Mouse (Mus musculus) midbrain, embryonic 14.5 days (tissue): ENCODE measurements around the gene Rrad. TPM values are rescaled to one million over a fixed set of nuclear protein-coding genes. Genes with fewer than 3 reads are reported as not detected.
"Not testable (repeated sequence)": the region's sequence is repeated elsewhere in the genome, so short reads cannot be mapped to it uniquely, and the experiment has no call there.

ENCODE experiments used
- ATAC-seq: fragments of 200-750 bp; cut with Nextera tagmentation; 2 replicates; pipeline ENCODE4 v1.8.0; 2017; ENCODE audit warnings: moderate number of reproducible peaks, moderate library complexity; ENCODE audit not compliant: low FRiP score, low TSS enrichment
- DNase-seq: peaks from one replicate; pipeline ENCODE4 v3.0.0-alpha.2; 2015
- H3K27ac ChIP-seq: fragments of 300-500 bp; sonication (generic); replicated peaks from 2 replicates; pipeline ENCODE4 v1.5.1; 2014; ENCODE audit warnings: mild to moderate bottlenecking, low read depth, low read length, moderate library complexity
- H3K27me3 ChIP-seq: fragments of 300-500 bp; sonication (generic); 2 replicates; pipeline ENCODE4 v1.6.1; 2014; ENCODE audit warnings: low read length, control low read depth, mixed read lengths; ENCODE audit not compliant: control insufficient read depth, insufficient read depth
- H3K36me3 ChIP-seq: fragments of 300-500 bp; sonication (generic); 2 replicates; pipeline ENCODE4 v1.6.1; 2014; ENCODE audit warnings: low read length, control low read depth; ENCODE audit not compliant: control insufficient read depth, insufficient read depth
- H3K4me1 ChIP-seq: fragments of 300-500 bp; sonication (generic); 2 replicates; pipeline ENCODE4 v1.6.1; 2014; ENCODE audit warnings: mild to moderate bottlenecking, antibody characterized with exemption, low read length, control low read depth; ENCODE audit not compliant: control insufficient read depth, insufficient read depth
- H3K4me2 ChIP-seq: fragments of 300-500 bp; sonication (generic); 2 replicates; pipeline ENCODE4 v1.6.1; 2014; ENCODE audit warnings: mild to moderate bottlenecking, low read length, moderate library complexity
- H3K4me3 ChIP-seq: fragments of 300-500 bp; sonication (generic); replicated peaks from 2 replicates; pipeline ENCODE4 v1.5.1; 2014; ENCODE audit warnings: low read depth, low read length
- H3K9ac ChIP-seq: fragments of 300-500 bp; sonication (generic); replicated peaks from 2 replicates; pipeline ENCODE4 v1.6.1; 2014; ENCODE audit warnings: mild to moderate bottlenecking, low read length, moderate library complexity
- H3K9me3 ChIP-seq: fragments of 300-500 bp; sonication (generic); 2 replicates; pipeline ENCODE4 v1.6.1; 2016; ENCODE audit warnings: low read length, control low read depth, mixed read lengths; ENCODE audit not compliant: control insufficient read depth
- WGBS: fragments of 180-500 bp; shearing (Covaris S2); extraction: QIAGEN DNeasy Blood & Tissue Kit; methylation state at CpG from one replicate; pipeline ENCODE4 v1.1.7; 2014; 5-methylcytosine and 5-hydroxymethylcytosine counted together
- polyA plus RNA-seq: library from polyadenylated mRNA; unstranded; fragments of >200 nt; fragmentation: Nextera tagmentation; extraction: Ambion mirVana; gene quantifications from 2 replicates; pipeline ENCODE4 v1.2.1, GENCODE M21; 2014

Gene Rrad
- 2.5 and 3.6 TPM in 2 replicates for polyA plus RNA-seq

GRCm38 (mm10) chr8:104630981-104631663 lies at the start of gene Rrad:
Rrad (minus strand) TSS chr8:104631327.
- peak; percentile 51; the same call in 1 of the 2 replicates for ATAC-seq

GRCm38 (mm10) chr8:104655614-104656013 lies 24.5 kb upstream of the Rrad start:
- no peak overlapping the region for H3K4me3 ChIP-seq
- no peaks in the 10 kb centered on the region for H3K4me1 ChIP-seq
- H3K36me3 ChIP-seq, result no peaks in the 10 kb centered on the region
- no peak overlapping the region for H3K4me2 ChIP-seq
- H3K27me3 ChIP-seq, result no peaks in the 10 kb centered on the region
- no peaks in the 10 kb centered on the region for H3K9me3 ChIP-seq
- no peak overlapping the region for H3K9ac ChIP-seq
- WGBS, result 77% methylated on average over 4 of the region's 4 CpGs
- H3K27ac ChIP-seq, result no peak overlapping the region
- DNase-seq, result no peak
- no peak for ATAC-seq

More at GRCm38 (mm10) chr8:104630981-104631663, at the start of gene Rrad:
- DNase-seq, result peak; percentile 53
- Histone ChIP-seq H3K36me3 (peaks cover 11% of the 10 kb centered on the region), H3K9me3 (no peaks in the 10 kb centered on the region), H3K4me3 (peak within 1 kb of the TSS; percentile 31), H3K27ac (no peak within 1 kb of the TSS), H3K4me1 (peaks cover 10% of the 10 kb centered on the region), H3K9ac (peak within 1 kb of the TSS; percentile 34; the same call in 1 of the 2 replicates), H3K27me3 (peaks cover 13% of the 10 kb centered on the region), H3K4me2 (peak within 1 kb of the TSS; percentile 57)
- 1% methylated on average over 28 of the region's 28 CpGs for WGBS

- 2% methylated on average over 3 of the region's 3 CpGs for WGBS
- H3K27ac ChIP-seq, result no peak overlapping the region
- H3K27me3 ChIP-seq, result no peaks in the 10 kb centered on the region
- no peak overlapping the region for H3K4me3 ChIP-seq
- H3K9ac ChIP-seq, result no peak overlapping the region
- H3K4me2 ChIP-seq, result no peak overlapping the region
- H3K36me3 ChIP-seq, result no peaks in the 10 kb centered on the region
- peak; percentile 96 for DNase-seq
- H3K9me3 ChIP-seq, result no peaks in the 10 kb centered on the region
- peak; percentile 76 for ATAC-seq
- no peaks in the 10 kb centered on the region for H3K4me1 ChIP-seq
These were observed 23.9 kb upstream of the Rrad start for GRCm38 (mm10) chr8:104654984-104655383.

- H3K4me3 ChIP-seq, ATAC-seq, H3K4me2 ChIP-seq, H3K9me3 ChIP-seq, H3K36me3 ChIP-seq, DNase-seq, H3K9ac ChIP-seq, H3K27ac ChIP-seq, H3K27me3 ChIP-seq: not testable (repeated sequence)
- H3K4me1 ChIP-seq, result peaks cover 18% of the 10 kb centered on the region
- WGBS, result 75% methylated on average over 3 of the region's 3 CpGs
These were observed 13.1 kb upstream of the Rrad start for GRCm38 (mm10) chr8:104644187-104644586.

- ATAC-seq (peak; percentile 25), DNase-seq (no peak)
- no peaks in the 10 kb centered on the region for H3K9me3 ChIP-seq
- peaks cover 18% of the 10 kb centered on the region for H3K4me1 ChIP-seq
- peak overlapping the region; percentile 75 for H3K9ac ChIP-seq
- peaks cover 16% of the 10 kb centered on the region for H3K36me3 ChIP-seq
- H3K27ac ChIP-seq, result peak overlapping the region; percentile 80
- H3K4me2 ChIP-seq, result peak overlapping the region; percentile 89
- no peaks in the 10 kb centered on the region for H3K27me3 ChIP-seq
- H3K4me3 ChIP-seq, result peak overlapping the region; percentile 86
- 74% methylated on average over 6 of the region's 6 CpGs for whole genome bisulfite sequencing
These were observed 11.2 kb upstream of the Rrad start for GRCm38 (mm10) chr8:104642324-104642654.

GRCm38 (mm10) chr8:104641426-104642323 lies 10.5 kb upstream of the Rrad start, which contains the start of gene Ciao2b:
Ciao2b (minus strand) TSS chr8:104641965.
- WGBS, result under 1% methylated on average over 66 of the region's 66 CpGs

GRCm38 (mm10) chr8:104640831-104641370 lies 9.8 kb upstream of the Rrad start:
- Histone ChIP-seq H3K36me3 (peaks cover 16% of the 10 kb centered on the region), H3K4me2 (peak overlapping the region; percentile 89), H3K27ac (no peak overlapping the region), H3K9ac (peak overlapping the region; percentile 75), H3K27me3 (no peaks in the 10 kb centered on the region), H3K4me3 (peak overlapping the region; percentile 86), H3K4me1 (peaks cover 18% of the 10 kb centered on the region), H3K9me3 (no peaks in the 10 kb centered on the region)
- DNase-seq (no peak), ATAC-seq (no peak)
- WGBS, result 12% methylated on average over 25 of the region's 25 CpGs

More at GRCm38 (mm10) chr8:104641426-104642323, 10.5 kb upstream of the Rrad start, which contains the start of gene Ciao2b:
- ATAC-seq (peak; percentile 94), DNase-seq (peak; percentile 95)
- peak within 1 kb of the TSS; percentile 89 for H3K4me2 ChIP-seq
- peaks cover 18% of the 10 kb centered on the region for H3K4me1 ChIP-seq
- no peaks in the 10 kb centered on the region for H3K27me3 ChIP-seq
- H3K4me3 ChIP-seq, result peak within 1 kb of the TSS; percentile 86
- peak within 1 kb of the TSS; percentile 75 for H3K9ac ChIP-seq
- H3K36me3 ChIP-seq, result peaks cover 16% of the 10 kb centered on the region
- peak within 1 kb of the TSS; percentile 80 for H3K27ac ChIP-seq
- H3K9me3 ChIP-seq, result no peaks in the 10 kb centered on the region

- 87% methylated on average over 7 of the region's 7 CpGs for WGBS
- H3K27me3 ChIP-seq, result no peaks in the 10 kb centered on the region
- no peak for ATAC-seq
These were observed 9.1 kb upstream of the Rrad start for GRCm38 (mm10) chr8:104640241-104640640.

More at GRCm38 (mm10) chr8:104640241-104640640, 9.1 kb upstream of the Rrad start:
- H3K36me3 ChIP-seq, result peaks cover 22% of the 10 kb centered on the region
- peak overlapping the region; percentile 86 for H3K4me3 ChIP-seq
- no peaks in the 10 kb centered on the region for H3K9me3 ChIP-seq
- no peak overlapping the region for H3K27ac ChIP-seq
- peak overlapping the region; percentile 75; the same call in 1 of the 2 replicates for H3K9ac ChIP-seq
- H3K4me2 ChIP-seq, result peak overlapping the region; percentile 89
- DNase-seq, result no peak
- peaks cover 18% of the 10 kb centered on the region for H3K4me1 ChIP-seq
